Mouse (Mus musculus) adrenal gland, postnatal 10 days (tissue): ENCODE results near the gene Hdac5. TPM values are rescaled to one million over a fixed set of nuclear protein-coding genes. Genes with fewer than 3 reads are reported as not detected.

Experiments used
- DNase-seq: peaks from one replicate; pipeline ENCODE4 v3.0.0; 2021; ENCODE audit warnings: mixed read lengths
- total RNA-seq, 2 experiments: library from RNA; stranded (reverse); gene quantifications; 2 replicates each; pipeline ENCODE4 v1.2.3; 2021

The Hdac5 gene
- total RNA-seq, 2 experiments from 2014 or later = 84.4 to 113 TPM

DNA sequence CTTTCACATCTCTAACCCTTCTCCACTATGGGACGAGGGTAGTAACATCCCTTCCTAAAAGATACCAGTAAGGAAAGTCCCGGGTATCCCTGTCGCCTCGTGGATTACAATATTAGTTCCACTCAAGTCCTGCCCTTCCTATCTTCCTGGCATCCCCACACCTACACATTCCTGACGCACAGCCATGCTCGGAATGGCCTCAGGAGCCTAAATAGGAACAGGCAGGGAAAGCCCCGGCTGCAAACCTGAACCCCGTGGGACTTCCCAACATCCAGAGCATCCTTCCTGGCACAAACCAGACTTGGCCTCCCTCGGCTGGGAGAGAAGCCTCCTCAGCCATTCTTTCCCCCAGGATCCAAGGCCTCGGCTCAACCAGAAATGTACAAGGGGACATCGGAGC, 14.5 kb downstream of the Hdac5 start:
- peak; percentile 3 for DNase-seq

DNA sequence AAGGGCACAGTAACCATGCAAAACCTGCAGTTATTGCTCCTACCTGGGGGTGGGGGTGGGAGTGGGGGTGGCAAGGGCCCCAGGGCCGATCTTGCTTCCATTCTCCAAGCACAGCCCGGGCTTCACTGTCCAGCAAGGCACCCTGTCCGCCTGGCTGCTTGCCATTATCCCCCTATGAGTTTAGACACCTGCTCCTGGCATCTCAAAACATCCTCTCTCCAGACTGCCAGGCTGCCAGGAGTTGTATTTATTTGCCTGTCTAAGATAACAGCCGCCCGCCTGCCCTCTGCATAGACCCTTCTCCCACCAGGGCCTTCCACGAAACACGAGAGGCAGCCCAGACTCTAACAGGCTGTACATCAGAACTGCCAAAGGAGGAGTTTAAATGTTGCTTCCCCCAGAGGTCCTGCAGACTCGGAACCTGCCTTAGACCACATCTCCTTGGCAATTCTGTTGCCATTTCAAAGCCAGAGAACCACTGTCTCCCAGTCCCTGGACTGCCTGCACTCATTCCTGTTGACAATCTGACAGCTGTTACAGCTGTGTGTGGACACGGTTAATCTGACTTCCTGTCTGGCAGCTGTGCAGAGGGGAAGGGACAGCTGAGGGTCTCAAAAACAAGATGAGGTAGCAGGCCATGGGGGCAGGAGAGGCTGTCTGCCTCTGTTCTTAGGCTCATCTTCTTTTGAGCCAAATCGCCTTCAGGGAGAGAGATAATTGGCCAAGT, 15.4 kb downstream of the Hdac5 start:
- no peak for DNase-seq

DNA sequence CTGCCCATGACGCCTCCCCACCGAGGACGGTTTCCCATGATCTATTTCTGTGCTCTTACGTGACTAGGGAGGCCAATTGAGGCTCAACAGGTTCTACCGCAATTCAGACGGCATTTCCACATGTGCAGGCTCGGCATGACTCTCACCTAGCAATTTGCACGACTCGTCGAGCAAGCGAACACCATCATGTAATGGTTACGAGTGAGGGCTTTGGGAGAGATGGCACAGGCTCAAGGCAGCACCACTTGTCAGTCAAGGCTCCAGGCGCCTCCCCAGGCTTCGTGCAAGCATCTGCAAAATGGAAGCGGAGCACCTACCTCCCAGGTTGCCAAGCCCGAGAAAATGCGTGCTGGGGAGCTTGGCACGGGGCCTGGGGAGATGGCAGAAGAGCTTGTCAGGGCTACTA, 18.0 kb downstream of the Hdac5 start:
- no peak for DNase-seq

DNA sequence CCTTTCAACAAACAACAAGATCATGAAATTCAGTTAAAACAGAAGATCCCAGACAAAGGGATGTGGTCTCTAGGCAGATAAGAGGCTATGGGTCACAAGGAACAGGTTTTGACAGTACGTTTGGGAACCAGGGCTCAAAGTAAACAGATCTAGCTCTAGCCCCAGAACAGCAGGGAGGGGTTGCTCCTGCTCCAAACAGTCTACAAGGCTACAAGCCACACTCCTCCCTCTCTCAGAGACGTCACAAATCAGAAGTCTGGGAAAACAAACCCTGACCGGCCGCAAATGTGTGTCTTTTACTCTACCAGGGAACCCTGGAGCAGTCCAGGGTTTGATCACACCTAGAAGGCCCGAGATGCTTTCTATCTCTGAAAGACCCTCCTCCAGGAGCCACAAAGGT, 19.0 kb downstream of the Hdac5 start:
- DNase-seq = no peak

DNA sequence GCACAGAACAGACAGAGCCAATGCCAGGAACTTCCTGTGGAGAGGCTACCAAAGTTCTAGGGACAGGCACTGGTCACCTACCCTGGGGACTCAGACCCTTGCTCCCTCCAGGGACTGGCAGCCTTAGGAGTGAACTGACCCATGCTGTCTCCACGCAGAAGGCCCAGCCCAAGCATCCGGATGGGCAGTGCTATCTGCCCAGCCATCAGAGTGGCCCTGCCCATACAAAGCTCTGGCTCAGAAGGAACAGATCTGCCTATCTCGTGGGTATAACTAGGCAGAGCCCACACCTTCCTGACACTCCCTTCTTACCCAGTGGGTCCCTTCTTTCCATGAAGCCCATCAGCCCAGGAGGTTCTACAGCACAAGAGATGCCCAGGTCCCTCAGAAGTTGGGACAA, 19.8 kb downstream of the Hdac5 start:
- DNase-seq = no peak

DNA sequence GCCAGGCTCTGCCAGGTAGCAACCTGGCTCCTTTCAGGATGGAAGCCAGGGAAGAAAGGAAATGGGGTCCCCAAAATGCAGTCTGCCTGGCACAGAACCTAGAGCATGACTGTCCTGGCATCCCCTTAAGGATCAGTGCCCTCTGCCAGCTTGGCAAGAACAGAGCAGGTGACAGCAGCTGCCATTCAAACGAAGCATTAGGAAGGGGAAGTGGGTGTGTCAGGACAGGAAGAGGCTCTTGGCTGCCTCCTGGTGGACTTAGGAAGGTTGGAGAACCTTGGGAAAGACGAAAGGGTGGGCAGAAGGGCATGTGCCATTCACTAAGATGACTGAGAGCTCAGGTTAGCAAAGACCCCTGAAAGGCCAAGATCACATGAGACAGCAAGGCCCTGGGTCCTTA, 20.2 kb downstream of the Hdac5 start:
- no peak for DNase-seq

DNA sequence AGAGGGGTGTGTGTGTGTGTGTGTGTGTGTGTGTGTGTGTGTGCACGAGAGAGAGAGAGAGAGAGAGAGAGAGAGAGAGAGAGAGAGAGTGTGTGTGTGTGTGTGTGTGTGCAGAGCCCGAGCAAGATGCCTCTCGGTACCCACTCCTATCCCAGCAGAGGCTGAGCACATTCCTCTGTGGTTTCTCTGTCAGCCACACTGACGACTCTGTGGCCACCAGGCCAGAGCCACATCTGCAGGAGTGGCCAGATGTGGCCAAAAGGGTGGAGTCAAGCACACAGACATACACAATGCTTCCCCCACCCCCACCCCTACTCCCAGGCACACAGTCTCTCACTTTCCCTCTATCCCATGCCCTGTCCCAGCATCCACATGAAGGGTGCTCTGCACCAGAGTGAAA, 21.1 kb downstream of the Hdac5 start:
- DNase-seq = no peak

DNA sequence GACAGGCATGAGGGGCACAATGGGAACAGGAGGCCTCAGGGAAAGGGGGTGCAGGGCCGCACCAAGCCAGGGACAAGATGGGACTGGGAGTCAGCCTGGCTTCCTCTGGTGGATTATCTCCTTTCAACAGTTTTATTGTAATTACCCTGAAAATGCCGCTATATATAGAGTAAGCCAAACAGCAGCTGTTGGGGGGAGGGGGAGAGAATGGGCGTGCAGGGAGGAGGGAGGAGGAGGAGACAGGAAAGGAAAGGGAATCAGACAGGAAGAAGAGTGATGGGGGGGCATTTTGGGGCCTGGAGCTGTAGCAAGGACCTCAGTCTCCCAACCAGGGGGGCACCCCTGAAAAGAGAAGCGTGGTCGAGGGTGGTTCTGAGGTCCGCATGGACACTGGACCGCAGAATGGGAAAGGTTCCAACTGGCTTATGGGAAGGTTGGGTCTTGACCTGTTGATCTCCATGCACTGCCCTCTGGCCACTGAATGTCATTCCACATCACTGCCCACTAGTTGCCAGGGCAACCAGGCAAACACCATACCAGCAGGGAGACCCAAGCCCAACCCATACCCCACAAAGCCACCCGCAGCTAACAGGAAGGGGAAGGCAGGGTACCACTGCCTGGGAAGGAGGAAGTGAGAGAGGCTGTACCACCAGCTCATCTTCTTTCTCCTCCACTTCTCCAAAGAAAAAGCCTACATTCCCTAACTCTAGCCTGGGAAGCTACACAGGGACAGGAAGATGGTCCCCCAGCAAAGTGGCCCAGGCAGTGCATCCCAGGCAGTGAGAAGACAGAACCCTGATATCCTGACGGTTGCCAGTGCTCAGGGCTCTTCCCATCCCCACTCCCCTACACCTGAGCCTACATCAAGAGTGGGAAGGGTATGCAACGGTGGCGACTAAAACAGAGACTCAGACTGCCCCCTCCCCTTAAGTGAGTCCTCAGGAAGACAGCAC, 21.9 kb downstream of the Hdac5 start:
- DNase-seq = no peak

DNA sequence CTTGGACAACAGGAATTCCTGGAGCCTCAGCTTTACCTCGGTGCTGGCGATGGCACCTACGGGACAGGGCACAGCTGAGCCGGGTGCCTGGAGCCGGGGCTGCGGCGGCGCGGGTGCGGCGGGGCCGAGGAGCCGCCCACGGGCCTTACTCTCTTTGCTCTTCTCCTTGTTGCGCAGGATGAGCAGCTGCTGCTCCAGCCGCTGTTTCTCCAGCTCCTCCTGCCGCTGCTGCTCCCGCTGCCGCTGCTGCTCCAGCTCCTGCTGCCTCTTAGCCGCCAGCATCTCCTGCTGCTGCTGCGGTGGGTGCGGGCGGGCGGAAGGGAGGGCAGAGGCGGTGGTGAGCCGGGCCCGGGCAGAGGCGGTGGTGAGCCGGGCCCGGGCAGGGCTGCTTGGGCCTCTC, 23.5 kb downstream of the Hdac5 start:
- DNase-seq = no peak

DNA sequence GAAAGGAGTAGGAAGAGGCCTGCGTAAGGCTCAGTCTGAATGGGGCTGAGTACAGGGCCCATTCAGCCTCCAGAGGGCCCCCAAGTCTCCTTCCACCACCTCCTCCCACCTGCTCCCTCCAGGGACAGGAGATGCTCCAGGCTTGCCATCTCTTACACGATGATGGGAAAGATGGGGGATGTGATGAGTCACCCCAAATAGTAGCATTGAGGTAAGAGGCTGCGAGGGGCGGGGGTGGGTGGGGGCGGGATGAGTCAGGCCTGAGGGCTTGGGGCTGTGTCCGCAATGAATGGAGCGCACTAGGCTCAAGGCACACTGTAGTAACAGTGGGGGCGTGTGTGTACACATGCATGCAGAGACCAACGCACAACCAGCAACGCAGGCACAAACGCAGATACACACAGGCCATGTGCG, 28.6 kb downstream of the Hdac5 start:
- no peak for DNase-seq

DNA sequence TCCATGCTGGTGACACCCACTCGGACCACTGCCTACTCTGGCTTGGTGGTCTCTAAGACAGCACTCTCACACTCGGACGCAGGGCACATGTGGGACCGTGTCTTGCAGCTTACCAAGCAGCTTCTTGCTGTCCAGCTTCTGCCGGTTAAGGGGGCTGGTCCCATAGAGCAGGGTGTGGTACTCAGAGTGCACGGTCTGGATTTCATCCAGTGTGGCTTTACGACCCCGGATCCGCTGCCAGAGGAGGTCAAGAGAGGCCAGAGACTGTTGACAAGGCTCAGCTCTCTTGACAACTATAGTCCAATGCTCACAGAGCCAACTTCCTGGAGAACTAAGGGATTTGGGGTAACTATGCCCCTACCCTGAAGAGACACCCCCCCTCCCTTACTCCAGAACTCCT, 30.1 kb downstream of the Hdac5 start:
- no peak for DNase-seq

DNA sequence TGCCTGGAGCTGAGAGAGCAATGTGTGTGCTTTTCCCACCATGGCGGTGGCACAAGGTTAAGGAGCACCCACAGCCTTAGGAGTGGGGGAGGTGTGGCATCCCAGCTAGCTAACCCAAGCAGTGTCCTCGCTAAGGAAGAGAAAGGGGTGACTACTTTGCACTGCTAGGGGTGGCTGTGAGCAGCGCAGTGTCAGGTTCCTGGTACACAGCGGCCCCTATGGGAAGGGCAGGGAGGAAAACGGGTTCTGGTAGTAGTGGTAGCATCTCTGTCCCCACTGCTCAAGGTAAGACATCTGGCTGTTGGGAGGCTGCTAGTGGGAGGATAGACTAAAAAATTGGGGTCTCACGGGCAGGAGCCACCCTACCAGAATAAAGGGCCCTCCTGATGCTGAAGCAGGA, 31.7 kb downstream of the Hdac5 start:
- DNase-seq = no peak

DNA sequence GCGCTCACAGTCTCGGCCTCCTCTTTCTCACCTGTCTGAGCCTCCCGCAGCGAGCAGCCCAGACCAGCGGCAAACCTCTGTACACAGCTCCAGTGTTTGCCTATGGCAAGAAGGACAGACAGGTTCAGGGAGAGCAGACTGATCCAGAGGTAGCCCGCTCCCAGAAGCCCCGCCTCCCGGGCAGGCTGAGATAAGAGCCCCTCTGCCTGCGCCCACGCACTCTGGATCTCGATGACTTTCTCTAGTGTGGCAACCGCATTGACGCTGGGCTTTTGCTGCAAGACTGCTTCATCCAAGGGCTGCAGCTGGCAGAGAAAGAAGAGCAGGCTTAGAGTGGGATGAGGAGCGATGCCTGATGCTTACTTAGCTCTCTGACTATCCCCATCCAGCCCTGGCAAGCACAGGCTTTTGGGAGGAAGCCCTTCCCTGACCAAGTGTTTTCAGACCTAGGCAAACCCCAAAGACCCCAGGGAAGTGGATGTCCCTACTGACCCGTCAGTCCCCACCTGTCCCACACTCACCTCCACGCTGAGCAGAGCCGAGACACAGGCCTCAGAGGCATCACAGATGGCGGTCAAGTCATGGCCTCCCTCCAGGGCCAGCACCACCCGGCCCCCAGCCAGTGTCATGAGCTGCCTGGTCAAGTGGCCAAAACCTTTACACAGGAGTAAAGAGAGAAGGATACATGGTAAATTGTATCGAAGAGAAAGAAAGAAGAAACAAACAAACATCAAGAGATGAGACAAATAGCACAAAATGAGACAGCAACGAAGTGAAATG, 33.8 kb downstream of the Hdac5 start:
- DNase-seq = no peak

DNA sequence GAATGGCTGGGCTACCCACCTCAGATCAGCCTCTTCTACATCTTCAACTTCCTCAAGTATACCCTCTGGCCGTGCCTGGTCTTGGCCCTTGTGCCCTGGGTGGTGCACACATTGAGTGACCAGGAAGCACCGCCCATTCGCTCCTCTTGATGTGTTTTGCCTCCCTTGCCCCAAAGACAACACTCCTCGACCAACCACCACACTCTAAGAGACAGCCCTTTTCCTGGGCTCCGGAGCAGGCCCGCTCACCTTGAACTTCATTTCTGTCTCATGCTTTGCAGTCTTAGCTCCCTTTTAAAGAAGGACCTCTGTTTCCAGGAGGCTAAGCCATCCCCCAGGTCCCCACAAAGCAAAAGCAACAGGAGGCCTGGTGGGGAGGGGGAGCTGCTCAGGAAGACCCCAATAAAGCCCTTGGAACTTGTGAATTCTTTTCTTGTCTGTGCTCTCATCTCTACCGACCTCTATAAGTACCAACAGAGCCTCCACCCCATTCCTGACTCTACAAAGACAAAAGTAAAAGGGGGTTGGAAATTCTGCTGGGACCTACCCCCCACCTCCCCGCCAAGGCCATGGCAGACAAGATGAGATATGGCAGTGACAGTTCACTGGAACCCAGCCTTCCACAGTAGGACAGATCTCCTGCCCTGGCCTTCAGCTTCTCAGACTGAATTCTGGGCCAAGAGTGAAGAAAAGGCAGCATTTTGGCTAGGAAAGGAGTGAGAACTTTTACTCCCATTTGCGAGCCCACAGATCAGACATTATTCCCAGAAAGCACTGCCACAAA, 36.1 kb downstream of the Hdac5 start:
- DNase-seq = peak; percentile 75

DNA sequence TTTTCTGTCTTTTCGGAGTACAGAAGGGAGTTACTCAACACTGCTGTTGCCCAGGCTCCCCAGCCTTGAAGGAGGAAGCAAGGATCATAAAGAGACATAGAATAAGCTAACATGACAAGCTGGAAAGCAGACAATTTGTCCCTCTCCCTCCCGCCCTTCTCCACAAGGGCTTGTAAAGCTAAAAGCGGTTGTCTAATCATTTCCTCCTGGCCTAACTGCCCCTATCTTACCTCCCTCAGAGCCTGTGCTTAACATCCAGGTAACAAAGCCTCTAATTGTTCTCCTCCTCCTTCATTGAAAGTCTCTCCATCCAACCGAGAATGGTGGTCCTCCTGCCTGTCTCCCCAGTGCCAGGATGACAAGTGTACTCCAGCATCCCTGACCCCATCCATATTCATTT, 39.1 kb downstream of the Hdac5 start:
- no peak for DNase-seq

DNA sequence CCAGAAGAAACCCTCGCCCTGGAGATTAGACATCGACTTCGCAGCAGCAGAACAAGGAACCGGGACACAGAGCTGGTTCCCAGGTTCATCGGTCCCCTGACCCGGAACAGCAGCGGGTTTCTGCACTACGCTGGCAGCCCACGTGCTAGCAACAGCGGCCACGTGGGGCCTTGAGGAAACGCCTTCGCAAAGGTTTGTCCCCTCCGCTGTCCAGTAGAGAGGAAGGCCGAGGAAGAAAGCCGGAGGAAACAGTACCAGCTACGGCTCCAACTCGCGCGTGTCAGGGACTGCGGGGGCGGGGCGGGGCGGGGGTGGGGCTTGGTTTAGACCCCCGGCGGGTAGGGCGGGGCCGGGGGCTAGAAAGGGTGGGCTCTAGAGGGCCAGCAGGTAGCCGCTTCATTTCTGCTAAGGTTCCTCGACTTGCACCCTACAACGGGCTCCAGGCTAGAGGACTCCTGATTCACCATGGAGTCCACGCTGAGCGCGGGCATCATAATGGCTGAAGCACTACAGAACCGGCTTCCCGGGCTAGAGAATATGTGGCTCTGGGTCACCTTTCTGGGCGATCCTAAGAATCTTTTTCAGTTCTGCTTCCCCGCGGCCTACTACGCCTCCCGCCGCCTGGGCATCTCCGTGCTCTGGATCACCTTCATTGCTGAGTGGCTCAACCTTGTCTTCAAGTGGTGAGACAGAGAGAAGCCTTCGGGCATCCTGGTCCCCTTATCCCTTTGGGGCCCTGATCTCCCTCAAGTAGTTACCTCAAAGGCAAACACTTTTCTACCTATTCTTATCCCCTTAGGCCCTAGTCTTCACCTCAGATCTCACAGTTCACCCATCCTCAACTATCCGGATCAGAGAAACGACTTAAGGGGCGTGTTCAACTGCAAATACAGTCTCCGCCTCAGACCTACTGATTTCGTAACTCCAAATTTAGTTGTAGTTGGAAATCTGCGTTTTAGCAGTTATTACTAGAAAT, 40.2 kb downstream of the Hdac5 start, which contains the start of gene G6pc3:
Gene G6pc3 (plus strand): TSS at position 160 of the 976 bp plus-strand sequence.
- DNase-seq = peak; percentile 94

DNA sequence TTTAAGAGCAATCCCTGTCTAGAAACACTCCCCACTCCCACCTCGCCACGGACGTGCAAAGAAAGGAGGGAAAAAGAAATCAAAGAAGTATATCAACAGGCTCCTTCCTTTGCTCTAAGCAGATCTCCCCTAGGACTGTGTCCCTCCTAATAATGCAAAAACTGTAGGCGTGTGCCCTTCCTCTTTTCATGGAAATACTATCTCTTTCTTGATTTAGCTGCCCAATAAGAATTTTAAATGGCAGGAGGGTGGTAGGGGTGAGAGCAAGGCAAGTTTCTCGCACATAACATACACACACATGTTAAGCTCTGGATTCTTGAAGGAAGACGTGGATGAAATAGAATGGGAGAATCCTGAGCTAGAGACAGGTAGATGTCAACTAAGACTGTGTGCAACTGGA, 41.0 kb downstream of the Hdac5 start:
- DNase-seq = no peak

DNA sequence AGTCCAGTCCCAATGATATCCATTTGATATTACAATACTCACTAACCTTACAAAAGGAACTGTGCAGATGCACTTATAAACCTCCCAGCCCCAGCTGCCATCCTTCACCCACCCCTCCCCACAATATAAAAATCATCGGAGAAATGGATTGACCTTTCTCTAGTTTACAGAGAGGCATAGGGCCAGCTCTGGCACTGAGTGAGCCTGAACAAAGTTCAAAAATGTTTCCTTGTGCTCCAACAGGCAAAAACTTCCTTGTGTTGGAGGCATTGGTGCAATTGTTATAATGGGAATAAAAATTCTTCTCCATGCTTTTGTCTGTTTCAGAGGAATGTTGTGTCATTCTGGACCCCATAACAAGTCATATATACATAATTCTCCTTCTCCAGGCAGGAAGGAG, 43.7 kb downstream of the Hdac5 start:
- no peak for DNase-seq

DNA sequence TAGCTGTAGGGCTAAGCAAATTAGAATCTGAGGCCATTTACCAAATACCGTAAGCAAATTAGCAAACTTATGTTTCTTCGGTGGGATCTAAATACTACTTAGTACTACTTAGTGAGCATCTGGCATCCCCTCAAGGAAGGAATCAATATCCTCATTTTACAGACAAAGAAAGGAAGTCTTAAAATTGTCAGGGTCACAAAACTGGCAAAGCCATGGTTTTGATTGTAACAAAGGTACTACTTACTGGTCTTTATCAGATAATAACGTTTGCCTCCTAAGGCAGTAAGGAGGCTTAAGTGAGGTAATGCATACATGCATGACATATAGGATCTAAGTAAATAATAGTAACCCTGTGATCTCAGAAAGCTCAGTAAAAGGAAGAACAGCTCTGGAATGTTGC, 44.3 kb downstream of the Hdac5 start:
- no peak for DNase-seq

DNA sequence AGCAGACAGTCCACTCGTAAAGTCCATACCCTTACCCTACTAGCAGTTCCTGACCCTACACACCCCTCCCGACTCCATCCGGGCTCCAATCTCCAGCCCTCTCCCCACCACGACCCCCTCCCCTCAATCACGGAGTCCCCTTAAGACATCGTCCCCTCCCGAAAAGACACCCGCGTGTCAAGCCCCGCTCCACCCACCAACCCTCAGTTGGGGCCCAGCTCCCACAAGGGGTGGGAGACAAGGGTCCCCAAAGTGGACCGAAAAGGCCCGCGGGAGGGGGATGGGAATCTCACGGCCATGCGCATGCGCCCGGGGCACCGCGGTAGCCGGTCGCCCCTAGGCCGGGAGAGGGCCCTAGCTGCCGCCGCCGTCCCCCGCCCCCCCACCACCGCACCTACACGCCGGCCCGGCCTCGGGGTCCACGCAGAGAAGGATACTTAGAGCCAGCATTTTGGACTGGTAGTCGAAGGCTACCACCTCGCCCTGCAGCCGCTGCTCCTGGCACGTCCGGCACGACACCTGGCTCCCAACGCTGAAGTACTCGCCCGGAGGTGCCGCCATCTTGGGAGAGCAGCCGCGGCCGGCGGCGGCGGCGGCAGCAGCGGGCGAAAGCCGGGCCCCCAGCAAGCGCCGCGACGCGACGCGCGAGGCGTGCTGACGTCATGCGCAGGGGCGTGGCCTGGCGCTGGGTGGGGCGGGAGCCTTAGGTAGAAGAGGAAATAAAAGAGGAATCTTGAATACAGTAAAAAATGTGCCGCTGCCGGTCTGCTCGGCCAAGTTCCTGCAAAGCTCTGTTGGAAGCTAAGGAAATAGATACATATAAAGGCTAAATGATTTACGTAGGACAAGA, 45.1 kb downstream of the Hdac5 start, which contains the start of gene Lsm12:
Gene Lsm12 (minus strand): TSS at position 651 of the 850 bp plus-strand sequence.
- peak; percentile 99 for DNase-seq
